Mouse (Mus musculus) heart, postnatal 4 days (tissue): ENCODE measurements around the gene Mip. TPM values are rescaled to one million over a fixed set of nuclear protein-coding genes. Genes with fewer than 3 reads are reported as not detected.

Source experiments
- total RNA-seq, 2 experiments: library from RNA; stranded (reverse); gene quantifications; 2 replicates each; pipeline ENCODE4 v1.2.3; 2021

Mip gene
- total RNA-seq, 2 experiments from 2014 or later: not detected

Other genes starting within 250 kb of the Mip start
- gene Hsd17b6, start 218.2 kb upstream of the Mip start, total RNA-seq: not detected
- gene Prim1, start 210.7 kb upstream of the Mip start, total RNA-seq: 10 to 100 TPM; 30.0 to 31.1 TPM
- gene Naca, start 190.3 kb upstream of the Mip start, total RNA-seq: 100 to 1,000 TPM; 738 to 766 TPM
- gene Ptges3, start 166.9 kb upstream of the Mip start, total RNA-seq: 100 to 1,000 TPM; 125 to 132 TPM
- gene Atp5b, start 142.6 kb upstream of the Mip start, total RNA-seq: 1,000 to 10,000 TPM; 6,416 to 6,613 TPM
- 10 to 100 TPM; 28.0 to 30.0 TPM for gene Baz2a, start 134.3 kb upstream of the Mip start, total RNA-seq
- 10 to 100 TPM; 95.9 to 97.3 TPM for gene Rbms2, start 45.5 kb upstream of the Mip start, total RNA-seq
- gene Gls2, start 31.4 kb upstream of the Mip start, total RNA-seq: 1 to 10 TPM in 1 of 2 experiments, under 1 TPM in 1; 0.48 to 1.2 TPM
- 10 to 100 TPM; 39.6 to 41.5 TPM for gene Spryd4, start 14.0 kb upstream of the Mip start, total RNA-seq
- 10 to 100 TPM; 24.5 to 28.7 TPM for gene Timeless, start 6.2 kb downstream of the Mip start, total RNA-seq
- gene Apon, start 28.3 kb downstream of the Mip start, total RNA-seq: under 1 TPM in 1 of 2 experiments, not detected in 1; 0.29 TPM
- gene Apof, start 42.8 kb downstream of the Mip start, total RNA-seq: not detected
- gene Stat2, start 44.7 kb downstream of the Mip start, total RNA-seq: 10 to 100 TPM in 1 of 2 experiments, 1 to 10 TPM in 1; 10.0 TPM
- gene Il23a, start 72.9 kb downstream of the Mip start, total RNA-seq: 1 to 10 TPM; 1.5 to 2.2 TPM
- 10 to 100 TPM; 17.6 to 18.1 TPM for gene Pan2, start 77.5 kb downstream of the Mip start, total RNA-seq
- 100 to 1,000 TPM in 1 of 2 experiments, 10 to 100 TPM in 1; 92.1 to 100 TPM for gene Cnpy2, start 96.6 kb downstream of the Mip start, total RNA-seq
- 100 to 1,000 TPM; 819 to 825 TPM for gene Cs, start 111.9 kb downstream of the Mip start, total RNA-seq
- 10 to 100 TPM; 82.0 to 85.7 TPM for gene Coq10a, start 143.2 kb downstream of the Mip start, total RNA-seq
- 10 to 100 TPM; 44.4 to 44.9 TPM for gene Ankrd52, start 151.3 kb downstream of the Mip start, total RNA-seq
- not detected for gene Slc39a5, start 175.4 kb downstream of the Mip start, total RNA-seq
- 10 to 100 TPM; 44.1 to 47.1 TPM for gene Nabp2, start 185.7 kb downstream of the Mip start, total RNA-seq
- gene Rnf41, start 185.8 kb downstream of the Mip start, total RNA-seq: 10 to 100 TPM; 25.0 to 27.0 TPM
- 10 to 100 TPM; 97.0 to 97.3 TPM for gene Smarcc2, start 233.4 kb downstream of the Mip start, total RNA-seq